Mouse (Mus musculus) kidney, adult 2 months (tissue): ENCODE measurements around the gene 1700088E04Rik. TPM values are rescaled to one million over a fixed set of nuclear protein-coding genes. Genes with fewer than 3 reads are reported as not detected.
A peak's percentile ranks its signal among the peaks of the same experiment; 100 is the strongest.

Experiments
- DNase-seq: peaks from one replicate; pipeline ENCODE4 v3.0.0; 2021
- H3K27ac ChIP-seq: fragments of 200-500 bp; 2 replicates; pipeline ENCODE4 v1.5.1; 2012; ENCODE audit warnings: low read depth, low read length, control low read depth, inconsistent platforms; ENCODE audit not compliant: insufficient read depth
- H3K27me3 ChIP-seq: fragments of 200-500 bp; replicated peaks from 2 replicates; pipeline ENCODE4 v1.6.1; 2012; ENCODE audit warnings: mild to moderate bottlenecking, moderate library complexity, low read length, inconsistent platforms; ENCODE audit not compliant: control insufficient read depth, insufficient read depth
- H3K36me3 ChIP-seq: fragments of 200-500 bp; 2 replicates; pipeline ENCODE4 v1.6.1; 2012; ENCODE audit warnings: mild to moderate bottlenecking, moderate library complexity, low read length, inconsistent platforms; ENCODE audit not compliant: control insufficient read depth, insufficient read depth
- H3K4me1 ChIP-seq: fragments of 200-500 bp; 2 replicates; pipeline ENCODE4 v1.6.1; 2011; ENCODE audit warnings: low read length; ENCODE audit not compliant: control insufficient read depth, insufficient read depth
- H3K4me3 ChIP-seq: fragments of 200-500 bp; 2 replicates; pipeline ENCODE4 v1.5.1; 2011; ENCODE audit warnings: mild to moderate bottlenecking, low read depth, low read length, control low read depth; ENCODE audit not compliant: insufficient read depth
- CTCF ChIP-seq: fragments of 200-500 bp; conservative IDR thresholded peaks from 2 replicates; pipeline ENCODE4 v1.5.1; 2011; ENCODE audit warnings: low read depth, mild to moderate bottlenecking, control low read depth, low read length, moderate library complexity, mixed read lengths; ENCODE audit not compliant: insufficient read depth, insufficient read length
- POLR2A ChIP-seq: fragments of 200-500 bp; IDR thresholded peaks from one replicate; pipeline ENCODE4 v1.6.1; 2011; ENCODE audit warnings: low read depth, low read length, control low read depth
- WGBS: fragments of 180-500 bp; shearing (Covaris S2); methylation state at CpG from one replicate; pipeline ENCODE4 v1.1.7; 2018; 5-methylcytosine and 5-hydroxymethylcytosine counted together
- polyA plus RNA-seq: library from polyadenylated mRNA; depleted of rRNA; stranded (reverse); fragments of >200 nt; gene quantifications from 2 replicates; pipeline ENCODE4 v1.2.3, GENCODE M21; 2012

1700088E04Rik gene
- polyA plus RNA-seq, 1 experiment = 18.8 TPM

DNA sequence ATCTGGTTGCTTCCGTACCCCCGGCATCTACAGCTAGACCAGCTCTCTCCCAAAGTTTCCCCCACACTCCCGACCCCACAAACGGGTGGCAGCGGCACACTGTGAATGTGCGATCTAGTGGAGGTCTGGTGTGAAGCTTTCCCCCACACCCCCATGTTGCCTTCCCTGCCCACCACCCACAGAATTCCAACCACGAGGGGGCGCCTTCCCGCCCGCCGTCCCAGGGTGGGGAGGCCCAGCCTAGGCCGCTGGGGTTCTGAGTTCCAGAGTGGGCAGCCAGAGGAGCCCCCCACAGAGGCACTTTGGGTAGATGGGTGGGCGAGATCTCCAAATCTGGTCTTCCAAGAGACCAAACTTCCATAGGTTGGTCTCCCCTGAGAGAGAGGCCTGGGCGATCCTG, 21.8 kb upstream of the 1700088E04Rik start:
- Histone ChIP-seq H3K4me1 (no peaks in the 10 kb centered on the region), H3K36me3 (no peaks in the 10 kb centered on the region)
- WGBS = 47% methylated on average over 14 of the region's 14 CpGs

DNA sequence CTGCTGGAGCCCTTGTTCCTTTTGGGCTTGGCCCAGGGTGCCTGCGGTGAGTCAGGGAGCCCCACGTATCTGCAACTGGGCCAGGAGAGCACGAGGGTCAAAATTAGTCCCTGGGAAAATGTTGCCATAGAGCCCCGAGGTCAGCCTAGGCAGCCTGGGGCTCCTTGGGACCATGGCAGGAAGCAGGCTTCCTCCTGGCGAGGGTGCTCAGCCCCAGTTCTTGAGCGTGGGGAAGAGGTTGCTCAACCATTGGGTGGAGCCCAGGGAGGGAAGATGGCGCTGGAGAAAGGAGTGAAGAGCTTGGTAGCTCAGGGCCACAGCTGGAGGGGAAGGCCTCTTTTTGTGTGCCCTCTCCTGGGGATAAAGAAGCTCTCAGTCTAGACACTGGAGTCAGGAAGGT, 21.2 kb upstream of the 1700088E04Rik start:
- WGBS = 77% methylated on average over 7 of the region's 7 CpGs
- no peak overlapping the region for H3K27ac ChIP-seq
- no peaks in the 10 kb centered on the region for H3K4me1 ChIP-seq
- H3K27me3 ChIP-seq = peaks cover 3% of the 10 kb centered on the region; the same call in 1 of the 2 replicates
- no peak overlapping the region for H3K4me3 ChIP-seq
- TF ChIP-seq CTCF (no peak), POLR2A (no peak)
- no peaks in the 10 kb centered on the region for H3K36me3 ChIP-seq
- no peak for DNase-seq

More for the DNA sequence above, 21.8 kb upstream of the 1700088E04Rik start:
- DNase-seq = no peak
- peaks cover 3% of the 10 kb centered on the region; the same call in 1 of the 2 replicates for H3K27me3 ChIP-seq
- no peak overlapping the region for H3K27ac ChIP-seq
- H3K4me3 ChIP-seq = no peak overlapping the region
- TF ChIP-seq POLR2A (no peak), CTCF (no peak)

GRCm38 (mm10) chr15:79155572-79155971, 14.5 kb upstream of the 1700088E04Rik start:
- no peaks in the 10 kb centered on the region for H3K27me3 ChIP-seq
- no peak for TF ChIP-seq POLR2A
- TF ChIP-seq CTCF = no peak
- no peaks in the 10 kb centered on the region for H3K36me3 ChIP-seq
- no peaks in the 10 kb centered on the region for H3K4me1 ChIP-seq
- 25% methylated on average over 3 of the region's 3 CpGs for WGBS
- no peak overlapping the region for H3K4me3 ChIP-seq
- DNase-seq = no peak
- H3K27ac ChIP-seq = no peak overlapping the region

- Histone ChIP-seq H3K27ac (no peak overlapping the region), H3K27me3 (no peaks in the 10 kb centered on the region), H3K36me3 (no peaks in the 10 kb centered on the region), H3K4me1 (no peaks in the 10 kb centered on the region), H3K4me3 (no peak overlapping the region)
- DNase-seq = no peak
- 75% methylated on average over 6 of the region's 6 CpGs for WGBS
- TF ChIP-seq POLR2A (no peak), CTCF (no peak)
Observed at GRCm38 (mm10) chr15:79152709-79153108, 11.7 kb upstream of the 1700088E04Rik start.

- H3K4me3 ChIP-seq = no peak overlapping the region
- DNase-seq = no peak
- WGBS = 85% methylated on average over 8 of the region's 8 CpGs
- H3K36me3 ChIP-seq = no peaks in the 10 kb centered on the region
- H3K4me1 ChIP-seq = no peaks in the 10 kb centered on the region
- H3K27me3 ChIP-seq = no peaks in the 10 kb centered on the region
- H3K27ac ChIP-seq = no peak overlapping the region
- no peak for TF ChIP-seq CTCF
Observed at GRCm38 (mm10) chr15:79151881-79152280, 10.8 kb upstream of the 1700088E04Rik start.

GRCm38 (mm10) chr15:79148533-79148932, 7.5 kb upstream of the 1700088E04Rik start:
- Histone ChIP-seq H3K27ac (no peak overlapping the region), H3K27me3 (no peaks in the 10 kb centered on the region), H3K4me3 (no peak overlapping the region), H3K36me3 (no peaks in the 10 kb centered on the region), H3K4me1 (no peaks in the 10 kb centered on the region)
- TF ChIP-seq POLR2A (no peak), CTCF (peak; percentile 88)
- 39% methylated on average over 7 of the region's 7 CpGs for WGBS
- DNase-seq = peak; percentile 82

- Histone ChIP-seq H3K4me1 (no peaks in the 10 kb centered on the region), H3K4me3 (no peak overlapping the region), H3K36me3 (no peaks in the 10 kb centered on the region), H3K27ac (no peak overlapping the region), H3K27me3 (no peaks in the 10 kb centered on the region)
- DNase-seq = no peak
- 90% methylated on average over 7 of the region's 7 CpGs for WGBS
- TF ChIP-seq POLR2A (no peak), CTCF (no peak)
Observed at GRCm38 (mm10) chr15:79145522-79145921, 4.5 kb upstream of the 1700088E04Rik start.
